Mouse (Mus musculus) neural tube, embryonic 14.5 days (tissue): ENCODE measurements around the gene Dnaja2. TPM values are rescaled to one million over a fixed set of nuclear protein-coding genes. Genes with fewer than 3 reads are reported as not detected.

Source experiments
- ATAC-seq: fragments of 200-750 bp; cut with Nextera tagmentation; 2 replicates; pipeline ENCODE4 v1.8.0; 2017; ENCODE audit warnings: low read depth, mild to moderate bottlenecking, moderate TSS enrichment, moderate library complexity
- H3K27ac ChIP-seq: fragments of 300-500 bp; sonication (generic); 2 replicates; pipeline ENCODE4 v1.5.1; 2014; ENCODE audit warnings: low read depth, mild to moderate bottlenecking, control low read depth, low read length, moderate library complexity, mixed read lengths
- H3K27me3 ChIP-seq: fragments of 300-500 bp; sonication (generic); 2 replicates; pipeline ENCODE4 v1.6.1; 2014; ENCODE audit warnings: low read length; ENCODE audit not compliant: control insufficient read depth, insufficient read depth
- H3K36me3 ChIP-seq: fragments of 300-500 bp; sonication (generic); 2 replicates; pipeline ENCODE4 v1.6.1; 2014; ENCODE audit warnings: low read length, mixed read lengths; ENCODE audit not compliant: control insufficient read depth, insufficient read depth
- H3K4me1 ChIP-seq: fragments of 300-500 bp; sonication (generic); 2 replicates; pipeline ENCODE4 v1.6.1; 2014; ENCODE audit warnings: low read length; ENCODE audit not compliant: control insufficient read depth, insufficient read depth
- H3K4me2 ChIP-seq: fragments of 300-500 bp; sonication (generic); 2 replicates; pipeline ENCODE4 v1.6.1; 2014; ENCODE audit warnings: mild to moderate bottlenecking, low read depth, low read length, control low read depth
- H3K4me3 ChIP-seq: fragments of 300-500 bp; sonication (generic); 2 replicates; pipeline ENCODE4 v1.5.1; 2014; ENCODE audit warnings: low read depth, low read length, control low read depth, mixed read lengths
- H3K9ac ChIP-seq: fragments of 300-500 bp; sonication (generic); replicated peaks from 2 replicates; pipeline ENCODE4 v1.6.1; 2014; ENCODE audit warnings: low read depth, mild to moderate bottlenecking, control low read depth, low read length, mixed read lengths
- H3K9me3 ChIP-seq: fragments of 300-500 bp; sonication (generic); 2 replicates; pipeline ENCODE4 v1.6.1; 2016; ENCODE audit warnings: low read length; ENCODE audit not compliant: control insufficient read depth
- WGBS: fragments of 180-500 bp; shearing (Covaris S2); extraction: QIAGEN DNeasy Blood & Tissue Kit; methylation state at CpG from one replicate; pipeline ENCODE4 v1.1.7; 2014; 5-methylcytosine and 5-hydroxymethylcytosine counted together
- polyA plus RNA-seq: library from polyadenylated mRNA; unstranded; fragments of >200 nt; fragmentation: Nextera tagmentation; extraction: Ambion mirVana; gene quantifications from 2 replicates; pipeline ENCODE4 v1.2.1, GENCODE M21; 2014

Dnaja2 gene
- polyA plus RNA-seq, 1 experiment from 2014 or later = 167 TPM

- peaks cover 12% of the 10 kb centered on the region for H3K36me3 ChIP-seq
- no peak for ATAC-seq
- H3K9ac ChIP-seq = no peak overlapping the region
- H3K27me3 ChIP-seq = no peaks in the 10 kb centered on the region
- 95% methylated on average over 4 of the region's 4 CpGs for WGBS
- H3K4me3 ChIP-seq = no peak overlapping the region
- no peak overlapping the region for H3K4me2 ChIP-seq
- H3K27ac ChIP-seq = no peak overlapping the region
- no peaks in the 10 kb centered on the region for H3K9me3 ChIP-seq
- H3K4me1 ChIP-seq = no peaks in the 10 kb centered on the region
Observed at GRCm38 (mm10) chr8:85532843-85533242, 22.3 kb downstream of the Dnaja2 start.

GRCm38 (mm10) chr8:85531471-85531870 is 23.7 kb downstream of the Dnaja2 start:
- no peaks in the 10 kb centered on the region for H3K27me3 ChIP-seq
- no peaks in the 10 kb centered on the region for H3K4me1 ChIP-seq
- H3K4me2 ChIP-seq = no peak overlapping the region
- WGBS = 77% methylated on average over 3 of the region's 3 CpGs
- H3K27ac ChIP-seq = no peak overlapping the region
- H3K36me3 ChIP-seq = peaks cover 8% of the 10 kb centered on the region
- no peak for ATAC-seq
- H3K9ac ChIP-seq = no peak overlapping the region
- no peak overlapping the region for H3K4me3 ChIP-seq
- no peaks in the 10 kb centered on the region for H3K9me3 ChIP-seq

- Histone ChIP-seq H3K9ac (no peak overlapping the region), H3K36me3 (peaks cover 11% of the 10 kb centered on the region), H3K4me2 (no peak overlapping the region), H3K4me3 (no peak overlapping the region), H3K27ac (no peak overlapping the region), H3K27me3 (no peaks in the 10 kb centered on the region), H3K9me3 (no peaks in the 10 kb centered on the region), H3K4me1 (no peaks in the 10 kb centered on the region)
- 92% methylated on average over 1 of the region's 1 CpGs for WGBS
- no peak for ATAC-seq
Observed at GRCm38 (mm10) chr8:85530717-85531116, 24.4 kb downstream of the Dnaja2 start.

- ATAC-seq = no peak
- Histone ChIP-seq H3K27ac (no peak overlapping the region), H3K4me3 (no peak overlapping the region), H3K36me3 (peaks cover 9% of the 10 kb centered on the region), H3K27me3 (no peaks in the 10 kb centered on the region), H3K9me3 (no peaks in the 10 kb centered on the region), H3K4me2 (no peak overlapping the region), H3K9ac (no peak overlapping the region), H3K4me1 (no peaks in the 10 kb centered on the region)
- WGBS = 79% methylated on average over 3 of the region's 3 CpGs
Observed at GRCm38 (mm10) chr8:85528959-85529358, 26.2 kb downstream of the Dnaja2 start.

- H3K36me3 ChIP-seq = peaks cover 34% of the 10 kb centered on the region
- 43% methylated on average over 6 of the region's 6 CpGs for WGBS
- H3K4me1 ChIP-seq = no peaks in the 10 kb centered on the region
- no peak overlapping the region for H3K27ac ChIP-seq
- no peak for ATAC-seq
- H3K4me3 ChIP-seq = no peak overlapping the region
- H3K4me2 ChIP-seq = no peak overlapping the region
- H3K27me3 ChIP-seq = no peaks in the 10 kb centered on the region
- H3K9ac ChIP-seq = no peak overlapping the region
- H3K9me3 ChIP-seq = no peaks in the 10 kb centered on the region
Observed at GRCm38 (mm10) chr8:85526105-85526504, 29.0 kb downstream of the Dnaja2 start.

- Histone ChIP-seq H3K9me3 (no peaks in the 10 kb centered on the region), H3K27ac (no peak overlapping the region), H3K4me3 (no peak overlapping the region), H3K4me1 (no peaks in the 10 kb centered on the region), H3K9ac (no peak overlapping the region), H3K4me2 (no peak overlapping the region), H3K36me3 (peaks cover 48% of the 10 kb centered on the region), H3K27me3 (no peaks in the 10 kb centered on the region)
- ATAC-seq = no peak
- WGBS = 95% methylated on average over 7 of the region's 7 CpGs
Observed at GRCm38 (mm10) chr8:85524086-85524485, 31.1 kb downstream of the Dnaja2 start.

GRCm38 (mm10) chr8:85521332-85521731 is 33.8 kb downstream of the Dnaja2 start:
- no peak for ATAC-seq
- no peak overlapping the region for H3K4me2 ChIP-seq
- H3K27me3 ChIP-seq = no peaks in the 10 kb centered on the region
- H3K36me3 ChIP-seq = peaks cover 61% of the 10 kb centered on the region
- H3K9me3 ChIP-seq = no peaks in the 10 kb centered on the region
- no peaks in the 10 kb centered on the region for H3K4me1 ChIP-seq
- 96% methylated on average over 8 of the region's 8 CpGs for WGBS
- H3K9ac ChIP-seq = no peak overlapping the region
- no peak overlapping the region for H3K4me3 ChIP-seq
- no peak overlapping the region for H3K27ac ChIP-seq

GRCm38 (mm10) chr8:85520586-85520985 is 34.6 kb downstream of the Dnaja2 start:
- H3K36me3 ChIP-seq = peaks cover 67% of the 10 kb centered on the region
- no peaks in the 10 kb centered on the region for H3K9me3 ChIP-seq
- no peaks in the 10 kb centered on the region for H3K4me1 ChIP-seq
- H3K9ac ChIP-seq = no peak overlapping the region
- no peak overlapping the region for H3K4me3 ChIP-seq
- no peak overlapping the region for H3K27ac ChIP-seq
- H3K27me3 ChIP-seq = no peaks in the 10 kb centered on the region
- WGBS = 96% methylated on average over 4 of the region's 4 CpGs
- H3K4me2 ChIP-seq = no peak overlapping the region
- ATAC-seq = no peak

- no peak overlapping the region for H3K9ac ChIP-seq
- no peaks in the 10 kb centered on the region for H3K27me3 ChIP-seq
- no peak overlapping the region for H3K4me2 ChIP-seq
- no peak overlapping the region for H3K27ac ChIP-seq
- peaks cover 75% of the 10 kb centered on the region for H3K36me3 ChIP-seq
- H3K9me3 ChIP-seq = no peaks in the 10 kb centered on the region
- no peak overlapping the region for H3K4me3 ChIP-seq
- 98% methylated on average over 10 of the region's 10 CpGs for WGBS
- ATAC-seq = no peak
- no peaks in the 10 kb centered on the region for H3K4me1 ChIP-seq
Observed at GRCm38 (mm10) chr8:85517956-85518355, 37.2 kb downstream of the Dnaja2 start.

- H3K4me3 ChIP-seq = no peak overlapping the region
- peaks cover 73% of the 10 kb centered on the region for H3K36me3 ChIP-seq
- ATAC-seq = no peak
- H3K9me3 ChIP-seq = no peaks in the 10 kb centered on the region
- no peaks in the 10 kb centered on the region for H3K27me3 ChIP-seq
- no peak overlapping the region for H3K27ac ChIP-seq
- 91% methylated on average over 4 of the region's 4 CpGs for WGBS
- H3K4me2 ChIP-seq = no peak overlapping the region
- no peak overlapping the region for H3K9ac ChIP-seq
- H3K4me1 ChIP-seq = no peaks in the 10 kb centered on the region
Observed at GRCm38 (mm10) chr8:85517336-85517735, 37.8 kb downstream of the Dnaja2 start.
